Mouse (Mus musculus) lung, postnatal 0 days (tissue): Measurements from ENCODE around the gene Tnfrsf11a.

ENCODE experiments used
- CTCF ChIP-seq: IDR thresholded peaks from 2 replicates; pipeline ENCODE4 v1.5.1; 2016; ENCODE audit warnings: antibody characterized with exemption, mild to moderate bottlenecking
- EP300 ChIP-seq: IDR thresholded peaks from 2 replicates; pipeline ENCODE4 v1.6.1; 2016; ENCODE audit warnings: antibody characterized with exemption, mild to moderate bottlenecking, control low read depth

- TF ChIP-seq CTCF (no peak), EP300 (no peak)
Measured at GRCm38 (mm10) chr1:105795705-105796104, 15.2 kb downstream of the Tnfrsf11a start.
